Mouse (Mus musculus): ENCODE data around the gene Rnaset2a.
A peak's percentile ranks its signal among the peaks of the same experiment; 100 is the strongest.
"Not testable (repeated sequence)": the region's sequence is repeated elsewhere in the genome, so short reads cannot be mapped to it uniquely, and the experiment has no call there.

The Rnaset2a gene

GRCm38 (mm10) chr17:8147439-8148316, at the start of gene Rnaset2a, which contains the start of gene Gm49673:
TSS of gene Rnaset2a (minus strand) at chr17:8148097.
TSS of gene Gm49673 (minus strand) at chr17:8147788.
- DNase-seq = peak; percentile 34

DNA sequence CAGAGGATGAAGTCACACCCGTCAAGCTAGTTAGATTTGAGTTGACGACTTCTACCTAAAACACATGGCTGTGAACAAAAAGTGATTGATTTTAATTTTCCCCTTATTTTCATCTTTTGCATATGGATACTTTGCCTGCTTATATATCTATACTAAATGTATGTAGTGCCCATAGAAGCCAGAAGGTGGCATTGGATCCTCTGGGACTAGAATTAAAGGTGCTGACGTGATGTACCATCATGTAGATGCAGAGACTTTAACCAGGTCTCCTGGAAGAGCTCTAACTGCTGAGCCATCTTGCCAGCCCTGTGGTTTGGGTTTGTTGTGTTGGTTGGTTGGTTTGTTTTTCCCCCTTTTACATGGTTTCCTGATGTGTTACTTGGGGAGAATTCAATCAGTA, 49.8 kb upstream of the Rnaset2a start:
- DNase-seq = no peak

- no peak for DNase-seq
Observed at GRCm38 (mm10) chr17:8195685-8196376, 47.9 kb upstream of the Rnaset2a start.

- no peak for DNase-seq
Observed at GRCm38 (mm10) chr17:8193678-8194077, 45.8 kb upstream of the Rnaset2a start.

DNA sequence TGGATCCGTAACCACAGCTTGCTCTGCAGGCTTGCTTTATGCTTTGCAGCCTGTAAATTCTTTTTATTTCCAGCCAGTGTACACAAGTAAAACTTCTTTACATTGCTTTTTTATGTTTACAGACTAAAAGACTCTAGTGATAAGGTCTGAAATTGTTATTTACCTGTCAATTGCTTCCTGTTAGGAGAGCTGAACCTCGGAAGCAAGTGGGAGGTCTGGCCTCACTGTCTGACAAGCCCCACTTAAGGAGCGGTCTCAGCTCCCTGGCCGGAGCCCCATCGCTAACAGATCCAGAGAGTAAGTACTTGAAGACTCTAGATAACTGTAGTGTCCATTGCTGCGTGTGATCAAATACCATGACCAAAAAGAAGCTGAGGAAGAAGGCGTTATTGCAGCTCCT, 36.3 kb upstream of the Rnaset2a start:
- no peak for DNase-seq

- DNase-seq = no peak
Observed at GRCm38 (mm10) chr17:8183815-8184214, 35.9 kb upstream of the Rnaset2a start.

GRCm38 (mm10) chr17:8177090-8177489, 29.2 kb upstream of the Rnaset2a start:
- no peak for DNase-seq

- no peak for DNase-seq
Observed at GRCm38 (mm10) chr17:8171081-8171480, 23.2 kb upstream of the Rnaset2a start.

DNA sequence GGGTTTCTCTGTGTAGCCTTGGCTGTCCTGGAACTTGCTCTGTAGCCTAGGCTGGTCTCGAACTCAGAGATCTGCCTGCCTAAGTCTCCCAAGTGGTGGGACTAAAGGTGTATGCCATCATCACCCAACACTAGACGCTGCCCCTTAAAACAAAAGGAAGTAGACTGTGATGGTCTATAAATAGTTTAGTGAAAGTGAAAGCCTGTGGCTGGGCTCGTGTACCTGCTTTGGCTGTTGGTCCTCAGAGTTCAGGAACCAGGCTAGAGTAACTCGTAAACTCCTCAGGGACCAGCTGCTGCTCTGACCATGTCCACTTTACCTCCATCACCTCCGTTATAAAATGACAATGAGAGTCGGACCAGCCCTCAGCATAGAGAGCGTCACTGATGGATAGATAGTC, 22.4 kb upstream of the Rnaset2a start:
- no peak for DNase-seq

DNA sequence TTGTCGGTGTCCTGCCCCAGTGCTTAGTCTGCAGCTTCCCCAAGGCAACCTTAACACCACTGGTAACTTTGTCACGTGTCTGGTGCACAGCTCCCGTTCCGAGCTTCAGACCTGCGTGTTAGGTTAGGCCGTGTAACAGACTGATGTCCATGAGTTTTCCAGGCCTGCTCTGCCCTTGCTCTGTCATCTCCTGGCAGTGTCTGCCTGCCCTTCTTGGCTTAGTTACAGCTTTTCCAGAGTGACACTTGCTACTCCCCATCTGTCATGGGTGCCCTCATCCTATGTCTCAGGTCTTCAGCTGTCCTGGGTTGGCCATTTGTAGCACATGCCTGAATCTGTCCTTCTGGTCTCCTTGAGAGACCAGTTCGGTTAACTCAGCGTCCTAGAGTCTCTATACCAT, 19.5 kb upstream of the Rnaset2a start:
- DNase-seq = not testable (repeated sequence)

GRCm38 (mm10) chr17:8166454-8166853, 18.6 kb upstream of the Rnaset2a start:
- not testable (repeated sequence) for DNase-seq

GRCm38 (mm10) chr17:8165977-8166376, 18.1 kb upstream of the Rnaset2a start:
- not testable (repeated sequence) for DNase-seq

DNA sequence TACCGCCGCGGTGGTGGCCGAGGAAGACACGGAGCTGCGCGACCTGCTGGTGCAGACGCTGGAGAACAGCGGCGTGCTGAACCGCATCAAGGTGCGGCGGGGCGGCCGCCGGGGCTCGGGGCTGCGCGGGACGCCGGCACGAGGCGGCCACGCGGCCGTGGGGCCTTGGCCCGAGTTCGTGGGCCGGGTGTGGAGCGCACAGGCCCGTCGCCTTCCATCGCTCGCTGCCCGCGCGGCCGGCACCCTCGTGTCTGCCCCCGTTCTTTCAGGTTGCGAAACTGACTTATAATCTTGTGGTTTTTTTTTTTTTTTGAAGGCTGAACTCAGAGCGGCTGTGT, 17.7 kb upstream of the Rnaset2a start:
- peak; percentile 28 for DNase-seq

GRCm38 (mm10) chr17:8164701-8165607, 17.1 kb upstream of the Rnaset2a start, which contains the start of gene Fgfr1op:
TSS of gene Fgfr1op (plus strand) at chr17:8165501.
- DNase-seq = peak; percentile 41

GRCm38 (mm10) chr17:8160969-8161368, 13.1 kb upstream of the Rnaset2a start:
- peak; percentile 61 for DNase-seq

- not testable (repeated sequence) for DNase-seq
Observed at GRCm38 (mm10) chr17:8158627-8159026, 10.7 kb upstream of the Rnaset2a start.

DNA sequence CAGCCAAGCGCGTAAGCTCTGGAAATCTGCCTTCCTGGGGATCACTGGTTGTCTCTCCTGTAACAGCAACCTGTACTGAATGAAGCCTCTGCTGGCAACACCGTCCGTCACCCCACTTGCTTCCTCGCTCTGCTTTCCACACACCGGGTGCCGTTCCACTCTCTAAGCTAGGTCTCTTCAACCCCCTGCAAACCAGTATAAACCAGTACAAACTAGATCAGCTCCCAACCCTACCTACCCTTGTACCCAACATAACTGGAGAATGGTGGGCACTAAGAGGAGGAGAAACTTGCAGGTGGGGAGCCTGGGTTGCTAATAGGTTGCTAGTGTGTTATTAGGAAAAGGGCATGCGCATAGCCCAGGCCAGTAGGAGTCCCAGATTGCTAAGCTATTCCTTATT, 8.1 kb upstream of the Rnaset2a start:
- not testable (repeated sequence) for DNase-seq

GRCm38 (mm10) chr17:8155010-8155409, 7.1 kb upstream of the Rnaset2a start:
- DNase-seq = not testable (repeated sequence)

GRCm38 (mm10) chr17:8146931-8147330, 966 bp downstream of the Rnaset2a start:
- DNase-seq = not testable (repeated sequence)

GRCm38 (mm10) chr17:8143802-8144673, 3.9 kb downstream of the Rnaset2a start:
- DNase-seq = peak; percentile 9

DNA sequence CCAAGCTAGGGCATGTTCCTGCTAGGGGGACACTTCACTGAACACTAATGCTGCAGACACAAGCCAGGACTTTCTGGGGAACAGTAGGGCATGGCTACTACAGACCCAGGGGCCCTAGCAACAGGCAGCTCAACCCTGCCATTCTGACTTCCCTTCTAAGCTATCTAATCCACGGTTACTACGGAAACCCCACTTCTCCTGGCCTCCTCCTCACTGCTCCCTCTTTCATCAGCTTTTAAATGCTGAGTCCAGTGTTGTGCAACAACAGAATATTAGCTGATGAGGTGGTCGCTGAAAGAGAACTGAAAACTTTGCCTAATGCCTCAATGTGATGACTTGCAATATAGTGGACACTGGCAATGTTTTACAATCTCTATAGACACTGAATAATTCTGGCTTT, 7.7 kb downstream of the Rnaset2a start:
- not testable (repeated sequence) for DNase-seq

DNA sequence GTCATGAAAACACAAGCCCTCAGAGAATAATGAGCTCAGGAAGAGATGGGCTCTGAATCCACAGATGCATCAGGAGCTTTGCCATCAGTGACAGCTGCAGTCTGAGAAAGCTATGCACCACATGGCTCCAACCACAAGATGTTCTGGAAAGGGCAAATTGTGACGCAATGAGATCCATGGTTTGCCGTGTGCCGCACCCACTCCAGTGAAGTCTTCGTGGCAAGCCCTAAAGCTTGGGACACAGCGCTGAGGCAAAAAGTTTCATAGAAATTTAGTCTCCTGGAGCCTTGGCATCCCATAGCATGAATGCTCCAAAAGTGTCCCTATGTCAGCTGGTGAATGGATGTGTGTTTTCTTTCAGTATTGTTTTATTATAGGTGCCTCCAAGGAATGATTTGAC, 9.8 kb downstream of the Rnaset2a start:
- DNase-seq = not testable (repeated sequence)
